Mouse (Mus musculus) MEL (cell line): ENCODE measurements around the gene Hspa12b. TPM values are rescaled to one million over a fixed set of nuclear protein-coding genes. Genes with fewer than 3 reads are reported as not detected.

Source experiments
- DNase-seq: peaks from one replicate; pipeline ENCODE4 v3.0.0; 2011; ENCODE audit warnings: low read depth, low spot score
- H3K27ac ChIP-seq: 2 replicates; pipeline ENCODE4 v1.5.1; 2012; ENCODE audit warnings: low read depth, mild to moderate bottlenecking, control low read depth, low read length, moderate library complexity; ENCODE audit not compliant: control insufficient read depth
- H3K27me3 ChIP-seq, 2 experiments: fragments of 150-350 bp in 1 of 2; sonication (generic) in 1 of 2; 2 replicates each; pipeline ENCODE4 v1.6.1; 2012; ENCODE audit warnings: low read length in 2 of 2, mild to moderate bottlenecking in 2 of 2, improper control_type of control experiment in 1 of 2, moderate library complexity in 1 of 2; ENCODE audit not compliant: insufficient read depth in 2 of 2, control insufficient read depth in 1 of 2
- H3K36me3 ChIP-seq, 2 experiments: 2 replicates each; pipeline ENCODE4 v1.6.1; 2012 to 2014; ENCODE audit warnings: low read length in 2 of 2, improper control_type of control experiment in 1 of 2, inconsistent platforms in 1 of 2, mild to moderate bottlenecking in 1 of 2; ENCODE audit not compliant: insufficient read depth in 2 of 2, control insufficient read depth in 1 of 2
- H3K4me1 ChIP-seq, 2 experiments: fragments of 150-350 bp in 1 of 2; sonication (generic) in 1 of 2; 2 replicates each; pipeline ENCODE4 v1.6.1; 2012; ENCODE audit warnings: low read length in 2 of 2, improper control_type of control experiment in 1 of 2, mild to moderate bottlenecking in 1 of 2; ENCODE audit not compliant: insufficient read depth in 2 of 2, control insufficient read depth in 1 of 2
- H3K4me3 ChIP-seq, 2 experiments: fragments of 150-350 bp in 1 of 2; sonication (generic) in 1 of 2; 2 replicates each; pipeline ENCODE4 v1.5.1; 2012; ENCODE audit warnings: low read depth in 2 of 2, low read length in 2 of 2, mild to moderate bottlenecking in 2 of 2, moderate library complexity in 2 of 2, control low read depth in 1 of 2, improper control_type of control experiment in 1 of 2; ENCODE audit not compliant: control insufficient read depth in 1 of 2, insufficient read depth in 1 of 2
- H3K79me2 ChIP-seq: 2 replicates; pipeline ENCODE4 v1.6.1; 2012; ENCODE audit warnings: mild to moderate bottlenecking, low read length, moderate library complexity; ENCODE audit not compliant: control insufficient read depth, poor library complexity, insufficient read depth
- H3K9ac ChIP-seq: 2 replicates; pipeline ENCODE4 v1.6.1; 2012; ENCODE audit warnings: low read depth, mild to moderate bottlenecking, control low read depth, low read length, moderate library complexity; ENCODE audit not compliant: control insufficient read depth, poor library complexity, severe bottlenecking
- H3K9me3 ChIP-seq: fragments of 150-350 bp; sonication (generic); replicated peaks from 2 replicates; pipeline ENCODE4 v1.6.1; 2012; ENCODE audit warnings: mild to moderate bottlenecking, low read length, improper control_type of control experiment, moderate library complexity; ENCODE audit not compliant: insufficient read depth
- BHLHE40 ChIP-seq: IDR thresholded peaks from 2 replicates; pipeline ENCODE4 v1.6.1; 2012; ENCODE audit warnings: low read depth, mild to moderate bottlenecking, inconsistent platforms, low read length, improper control_type of control experiment, borderline replicate concordance
- CHD1 ChIP-seq: IDR thresholded peaks from 2 replicates; pipeline ENCODE4 v1.6.1; 2012; ENCODE audit warnings: low read depth, mild to moderate bottlenecking, inconsistent platforms, low read length, improper control_type of control experiment
- ELF1 ChIP-seq: IDR thresholded peaks from 2 replicates; pipeline ENCODE4 v1.6.1; 2014; ENCODE audit warnings: low read depth, mild to moderate bottlenecking, inconsistent platforms, low read length, improper control_type of control experiment, moderate library complexity
- EP300 ChIP-seq, 2 experiments: IDR thresholded peaks; 2 replicates each; pipeline ENCODE4 v1.6.1; 2011; ENCODE audit warnings: improper control_type of control experiment in 2 of 2, low read length in 2 of 2, low read depth in 1 of 2, mild to moderate bottlenecking in 1 of 2
- GABPA ChIP-seq: IDR thresholded peaks from 2 replicates; pipeline ENCODE4 v1.6.1; 2012; ENCODE audit warnings: low read depth, mild to moderate bottlenecking, inconsistent platforms, low read length, improper control_type of control experiment, moderate library complexity
- GATA1 ChIP-seq: IDR thresholded peaks from 2 replicates; pipeline ENCODE4 v1.6.1; 2011; ENCODE audit warnings: low read depth, low read length, improper control_type of control experiment
- HCFC1 ChIP-seq: IDR thresholded peaks from 2 replicates; pipeline ENCODE4 v1.6.1; 2012; ENCODE audit warnings: low read depth, mild to moderate bottlenecking, inconsistent platforms, low read length, improper control_type of control experiment, moderate library complexity
- MAX ChIP-seq: IDR thresholded peaks from 2 replicates; pipeline ENCODE4 v1.6.1; 2011; ENCODE audit warnings: low read length, improper control_type of control experiment
- MAZ ChIP-seq: IDR thresholded peaks from 2 replicates; pipeline ENCODE4 v1.6.1; 2012; ENCODE audit warnings: low read depth, mild to moderate bottlenecking, inconsistent platforms, low read length, improper control_type of control experiment
- MXI1 ChIP-seq: IDR thresholded peaks from 2 replicates; pipeline ENCODE4 v1.6.1; 2011; ENCODE audit warnings: mild to moderate bottlenecking, low read depth, low read length, improper control_type of control experiment
- NELFE ChIP-seq: IDR thresholded peaks from 2 replicates; pipeline ENCODE4 v1.6.1; 2011; ENCODE audit warnings: low read depth, low read length, improper control_type of control experiment
- NRF1 ChIP-seq: IDR thresholded peaks from 2 replicates; pipeline ENCODE4 v1.6.1; 2014; ENCODE audit warnings: low read depth, mild to moderate bottlenecking, inconsistent platforms, low read length, improper control_type of control experiment, moderate library complexity; ENCODE audit not compliant: poor library complexity, insufficient read depth, severe bottlenecking
- RAD21 ChIP-seq: IDR thresholded peaks from 2 replicates; pipeline ENCODE4 v1.6.1; 2011; ENCODE audit warnings: mild to moderate bottlenecking, low read depth, low read length, improper control_type of control experiment
- RCOR1 ChIP-seq: IDR thresholded peaks from 2 replicates; pipeline ENCODE4 v1.6.1; 2012; ENCODE audit warnings: low read depth, mild to moderate bottlenecking, inconsistent platforms, low read length, improper control_type of control experiment
- SIN3A ChIP-seq: IDR thresholded peaks from 2 replicates; pipeline ENCODE4 v1.6.1; 2012; ENCODE audit warnings: low read length, improper control_type of control experiment, inconsistent platforms
- SMC3 ChIP-seq: IDR thresholded peaks from 2 replicates; pipeline ENCODE4 v1.6.1; 2011; ENCODE audit warnings: low read depth, low read length, improper control_type of control experiment
- TBP ChIP-seq: IDR thresholded peaks from 2 replicates; pipeline ENCODE4 v1.8.0; 2011; ENCODE audit warnings: low read depth, low read length, improper control_type of control experiment
- UBTF ChIP-seq: IDR thresholded peaks from 2 replicates; pipeline ENCODE4 v1.6.1; 2012; ENCODE audit warnings: low read depth, mild to moderate bottlenecking, inconsistent platforms, low read length, improper control_type of control experiment, moderate library complexity, borderline replicate concordance; ENCODE audit not compliant: insufficient read depth
- ZC3H11A ChIP-seq: IDR thresholded peaks from 2 replicates; pipeline ENCODE4 v1.6.1; 2012; ENCODE audit warnings: low read depth, mild to moderate bottlenecking, inconsistent platforms, low read length, improper control_type of control experiment
- ZKSCAN1 ChIP-seq: IDR thresholded peaks from 2 replicates; pipeline ENCODE4 v1.6.1; 2012; ENCODE audit warnings: low read depth, mild to moderate bottlenecking, inconsistent platforms, low read length, improper control_type of control experiment, moderate library complexity
- ZMIZ1 ChIP-seq: IDR thresholded peaks from 2 replicates; pipeline ENCODE4 v1.6.1; 2012; ENCODE audit warnings: low read depth, mild to moderate bottlenecking, inconsistent platforms, low read length, improper control_type of control experiment, moderate library complexity
- polyA plus RNA-seq, 2 experiments: library from polyadenylated mRNA; stranded (reverse) in 1 of 2; unstranded in 1 of 2; fragments of >175 nt in 1 of 2; fragments of >200 nt in 1 of 2; gene quantifications; 2 replicates each; pipeline versions ENCODE4 v1.2.1 to v1.2.4; 2012; ENCODE audit warnings: low replicate concordance in 2 of 2, low read depth in 1 of 2; ENCODE audit not compliant: insufficient read length in 2 of 2, insufficient read depth in 1 of 2, missing spikeins in 1 of 2
- total RNA-seq: library from RNA; depleted of rRNA; stranded (reverse); fragments of 300-350 nt; gene quantifications from 2 replicates; pipeline ENCODE4 v1.2.3, GENCODE M21; 2012

Hspa12b gene
- total and polyA plus RNA-seq, 3 experiments: 0.04 to 1.2 TPM; not detected in 1

GRCm38 (mm10) chr2:131146193-131147042, 19.3 kb downstream of the Hspa12b start:
- Histone ChIP-seq H3K4me1 (peaks cover 0 to 7% of the 10 kb centered on the region in 2 experiments; a peak in 2 of 4 replicates), H3K27me3 (no peaks in the 10 kb centered on the region), H3K79me2 (no peaks in the 10 kb centered on the region), H3K9me3 (no peaks in the 10 kb centered on the region), H3K4me3 (no peak overlapping the region), H3K9ac (no peak overlapping the region), H3K36me3 (no peaks in the 10 kb centered on the region; a peak in 2 of 4 replicates), H3K27ac (no peak overlapping the region)
- DNase-seq: no peak
- no peak for TF ChIP-seq BHLHE40
- no peak for TF ChIP-seq MAZ
- no peak for TF ChIP-seq NRF1
- no peak for TF ChIP-seq MXI1
- TF ChIP-seq GATA1: no peak
- TF ChIP-seq ELF1: no peak
- no peak for TF ChIP-seq SIN3A

GRCm38 (mm10) chr2:131147043-131147365, 19.9 kb downstream of the Hspa12b start:
- peaks cover 0 to 5% of the 10 kb centered on the region in 2 experiments; a peak in 2 of 4 replicates for H3K4me1 ChIP-seq
- no peaks in the 10 kb centered on the region for H3K79me2 ChIP-seq
- no peaks in the 10 kb centered on the region for H3K27me3 ChIP-seq
- no peak overlapping the region for H3K9ac ChIP-seq
- H3K4me3 ChIP-seq: no peak overlapping the region
- TF ChIP-seq MAZ: no peak
- no peak for TF ChIP-seq EP300 (IDR thresholded peaks at IDR 0.05; ENCODE audit: low read depth in 1 of 2, low read length in 2 of 2)
- no peak for TF ChIP-seq TBP
- TF ChIP-seq HCFC1: no peak
- TF ChIP-seq NELFE: no peak
- DNase-seq: no peak
- no peak overlapping the region for H3K27ac ChIP-seq
- H3K36me3 ChIP-seq: no peaks in the 10 kb centered on the region; a peak in 2 of 4 replicates
- H3K9me3 ChIP-seq: no peaks in the 10 kb centered on the region

GRCm38 (mm10) chr2:131148353-131149253, 21.5 kb downstream of the Hspa12b start:
- Histone ChIP-seq H3K79me2 (no peaks in the 10 kb centered on the region), H3K9ac (no peak overlapping the region), H3K36me3 (no peaks in the 10 kb centered on the region; a peak in 1 of 4 replicates), H3K4me3 (no peak overlapping the region), H3K27me3 (no peaks in the 10 kb centered on the region), H3K27ac (no peak overlapping the region), H3K9me3 (no peaks in the 10 kb centered on the region), H3K4me1 (no peaks in the 10 kb centered on the region)
- no peak for DNase-seq
- TF ChIP-seq SMC3 (no peak), CHD1 (no peak), EP300 (IDR thresholded peaks at IDR 0.05; ENCODE audit: low read depth in 1 of 2, low read length in 2 of 2) (no peak), RAD21 (no peak), MAX (no peak), RCOR1 (no peak), UBTF (no peak), ZMIZ1 (no peak), ZKSCAN1 (no peak), NRF1 (no peak), GATA1 (no peak), GABPA (no peak), ZC3H11A (no peak)
